Mouse (Mus musculus) lung, adult 2 months (tissue): ENCODE data around the gene Vmn1r237. TPM values are rescaled to one million over a fixed set of nuclear protein-coding genes. Genes with fewer than 3 reads are reported as not detected.
A peak's percentile ranks its signal among the peaks of the same experiment; 100 is the strongest.

Experiments used
- DNase-seq: peaks from one replicate; pipeline ENCODE4 v3.0.0; 2022
- H3K4me1 ChIP-seq: fragments of 200-500 bp; 2 replicates; pipeline ENCODE4 v1.6.1; 2011; ENCODE audit warnings: low read length; ENCODE audit not compliant: control insufficient read depth, insufficient read depth
- H3K4me3 ChIP-seq: fragments of 200-500 bp; replicated peaks from 2 replicates; pipeline ENCODE3; 2011; ENCODE audit warnings: low read depth, mild to moderate bottlenecking, control low read depth, low read length; ENCODE audit errors: extremely low read depth
- CTCF ChIP-seq: fragments of 200-500 bp; IDR thresholded peaks from 2 replicates; pipeline ENCODE4 v1.5.1; 2011; ENCODE audit warnings: mild to moderate bottlenecking, low read length, control low read depth; ENCODE audit not compliant: insufficient read depth
- POLR2A ChIP-seq: fragments of 200-500 bp; IDR thresholded peaks from 2 replicates; pipeline ENCODE4 v1.6.1; 2011; ENCODE audit warnings: low read depth, mild to moderate bottlenecking, control low read depth, low read length, borderline replicate concordance; ENCODE audit errors: extremely low read depth
- WGBS: fragments of 180-500 bp; shearing (Covaris S2); methylation state at CpG from one replicate; pipeline ENCODE4 v1.1.7; 2018; 5-methylcytosine and 5-hydroxymethylcytosine counted together
- polyA plus RNA-seq: library from polyadenylated mRNA; depleted of rRNA; stranded (reverse); fragments of >200 nt; gene quantifications from 2 replicates; pipeline ENCODE4 v1.2.3, GENCODE M21; 2012; rRNA removed

Gene Vmn1r237
- not detected in 2 replicates for polyA plus RNA-seq

- no peak for DNase-seq
- H3K4me1 ChIP-seq: no peaks in the 10 kb centered on the region
- TF ChIP-seq POLR2A (no peak), CTCF (no peak)
- H3K4me3 ChIP-seq: no peak within 1 kb of the TSS
Observed at GRCm38 (mm10) chr17:21311565-21311964, at the start of gene Vmn1r237. Vmn1r237 (plus strand) TSS chr17:21311865.

DNA sequence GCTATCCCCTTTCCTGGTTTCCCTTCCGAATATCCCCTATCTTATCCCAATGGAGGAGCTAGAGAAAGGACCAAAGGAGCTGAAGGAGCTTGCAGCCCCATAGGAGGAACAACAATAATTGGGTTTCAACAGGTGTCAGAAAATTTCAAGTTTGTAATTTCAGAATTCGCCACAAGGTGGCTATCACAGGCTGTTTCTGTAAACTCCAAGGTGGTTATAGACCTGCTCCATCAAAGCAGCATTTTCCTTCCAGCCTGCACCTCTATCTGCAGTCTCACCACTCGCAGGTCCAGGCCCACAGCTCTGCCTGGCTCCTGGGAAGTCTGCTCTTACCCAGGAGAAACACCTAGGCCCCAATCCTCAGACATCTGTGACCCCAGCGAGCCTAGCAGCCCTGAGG is 39.6 kb upstream of the Vmn1r237 start:
- 6% methylated on average over 4 of the region's 4 CpGs for WGBS
- Histone ChIP-seq H3K4me3 (no peak overlapping the region), H3K4me1 (no peaks in the 10 kb centered on the region)
- TF ChIP-seq POLR2A (no peak), CTCF (0 out of 2 replicates have a peak, but pooled peaks have one; percentile 7)
- peak; percentile 8 for DNase-seq

DNA sequence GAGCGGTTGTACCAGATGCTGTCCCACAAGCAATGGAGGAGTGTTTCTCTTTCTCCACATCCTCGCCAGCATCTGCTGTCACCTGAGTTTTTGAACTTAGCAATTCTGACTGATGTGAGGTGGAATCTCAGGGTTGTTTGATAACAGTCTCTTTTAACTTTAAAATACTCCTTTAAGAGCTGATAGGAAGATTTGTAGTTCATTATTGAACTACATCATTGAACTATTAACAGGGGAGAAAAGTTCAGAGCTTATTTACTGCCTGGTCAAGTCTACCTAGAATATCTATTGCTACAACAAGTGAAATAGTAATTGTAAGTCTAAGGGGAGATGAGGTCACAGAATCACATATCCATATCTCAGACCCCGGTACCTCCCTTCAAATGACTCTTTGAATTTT is 29.0 kb upstream of the Vmn1r237 start, which contains the start of gene Vmn1r236:
Gene Vmn1r236, plus strand, starts transcription at position 301 of the 400 bp plus-strand sequence.
- TF ChIP-seq CTCF (no peak), POLR2A (no peak)
- 74% methylated on average over 3 of the region's 3 CpGs for WGBS
- H3K4me3 ChIP-seq: no peak within 1 kb of the TSS
- DNase-seq: no peak
- no peaks in the 10 kb centered on the region for H3K4me1 ChIP-seq

GRCm38 (mm10) chr17:21284395-21284794 is 27.3 kb upstream of the Vmn1r237 start:
- TF ChIP-seq POLR2A: no peak
- Histone ChIP-seq H3K4me1 (no peaks in the 10 kb centered on the region), H3K4me3 (no peak overlapping the region)
- DNase-seq: no peak

DNA sequence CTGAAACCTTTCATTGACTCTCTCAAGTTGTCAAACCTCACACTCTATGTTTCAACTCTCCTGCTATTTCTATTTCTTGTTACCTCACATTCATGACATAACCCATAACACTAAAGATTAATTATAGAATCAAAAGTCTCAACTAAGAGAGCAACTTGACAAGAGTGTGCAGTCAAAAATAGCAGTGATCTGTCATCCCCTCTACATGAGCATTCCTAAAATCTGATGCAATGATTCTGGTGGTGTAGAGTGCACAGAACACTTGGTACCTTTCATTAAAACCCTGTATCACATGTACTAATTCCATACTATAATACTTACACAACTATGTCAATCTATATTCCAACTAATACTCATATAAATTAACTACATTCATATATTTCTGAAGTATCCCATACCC is 22.0 kb upstream of the Vmn1r237 start:
- TF ChIP-seq POLR2A (no peak), CTCF (no peak)
- no peaks in the 10 kb centered on the region for H3K4me1 ChIP-seq
- DNase-seq: no peak
- H3K4me3 ChIP-seq: no peak overlapping the region

Other genes starting within 250 kb of the Vmn1r237 start
- not detected in 2 replicates for gene Vmn1r234, start 85.8 kb upstream of the Vmn1r237 start, polyA plus RNA-seq
- gene Vmn1r235, start 55.5 kb upstream of the Vmn1r237 start, polyA plus RNA-seq: not detected in 2 replicates
- not detected in 2 replicates for gene Vmn1r236, start 28.9 kb upstream of the Vmn1r237 start, polyA plus RNA-seq
- 0.16 and 0.38 TPM in 2 replicates for gene Zfp677, start 71.9 kb downstream of the Vmn1r237 start, polyA plus RNA-seq
- gene Zfp54, start 111.4 kb downstream of the Vmn1r237 start, polyA plus RNA-seq: 0.83 and 1.1 TPM in 2 replicates
- gene Zfp51, start 138.5 kb downstream of the Vmn1r237 start, polyA plus RNA-seq: 0.69 and 1.3 TPM in 2 replicates
- 1.5 and 1.8 TPM in 2 replicates for gene Zfp53, start 177.1 kb downstream of the Vmn1r237 start, polyA plus RNA-seq
- gene Zfp52, start 223.7 kb downstream of the Vmn1r237 start, polyA plus RNA-seq: 0.34 and 0.73 TPM in 2 replicates